Mouse (Mus musculus): Measurements from ENCODE around the gene Amy2a5. TPM values are rescaled to one million over a fixed set of nuclear protein-coding genes. Genes with fewer than 3 reads are reported as not detected.
"Not testable (repeated sequence)": the region's sequence is repeated elsewhere in the genome, so short reads cannot be mapped to it uniquely, and the experiment has no call there.

The Amy2a5 gene
- total RNA-seq (2021) = not detected
- long read RNA-seq, experiment 1 = 0 reads
- long read RNA-seq, experiment 2 = 0 reads

DNA sequence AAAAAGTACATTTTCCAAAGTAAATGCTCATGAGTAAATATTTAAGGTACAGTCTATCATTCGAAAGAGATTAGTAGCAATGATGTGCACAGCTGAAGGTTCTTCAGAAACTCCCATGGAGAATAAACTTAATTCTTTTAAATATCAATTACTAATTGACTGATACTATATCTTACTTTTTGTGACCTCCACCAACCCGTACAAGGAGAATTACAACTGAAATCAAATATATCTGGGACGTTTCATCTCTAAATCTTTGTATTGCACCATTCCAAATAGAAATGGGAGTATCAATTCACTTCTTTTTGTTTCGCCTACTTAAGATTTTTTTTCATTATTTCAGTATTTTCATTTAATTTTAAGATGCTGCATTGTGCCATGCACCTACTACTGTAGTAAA, at the start of gene Amy2a5:
TSS of gene Amy2a5 (minus strand) at position 101 of the 400 bp plus-strand sequence.
- intact Hi-C loops (cut with DNase I); DNase-seq (ENCODE audit: low spot score in 2 of 2): not testable (repeated sequence)

DNA sequence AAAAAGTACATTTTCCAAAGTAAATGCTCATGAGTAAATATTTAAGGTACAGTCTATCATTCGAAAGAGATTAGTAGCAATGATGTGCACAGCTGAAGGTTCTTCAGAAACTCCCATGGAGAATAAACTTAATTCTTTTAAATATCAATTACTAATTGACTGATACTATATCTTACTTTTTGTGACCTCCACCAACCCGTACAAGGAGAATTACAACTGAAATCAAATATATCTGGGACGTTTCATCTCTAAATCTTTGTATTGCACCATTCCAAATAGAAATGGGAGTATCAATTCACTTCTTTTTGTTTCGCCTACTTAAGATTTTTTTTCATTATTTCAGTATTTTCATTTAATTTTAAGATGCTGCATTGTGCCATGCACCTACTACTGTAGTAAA, 32.7 kb upstream of the Amy2a5 start, which contains the start of gene Amy2a4:
TSS of gene Amy2a4 (minus strand) at position 101 of the 400 bp plus-strand sequence.
- DNase-seq (ENCODE audit: low spot score in 2 of 2); intact Hi-C loops (cut with DNase I): not testable (repeated sequence)

DNA sequence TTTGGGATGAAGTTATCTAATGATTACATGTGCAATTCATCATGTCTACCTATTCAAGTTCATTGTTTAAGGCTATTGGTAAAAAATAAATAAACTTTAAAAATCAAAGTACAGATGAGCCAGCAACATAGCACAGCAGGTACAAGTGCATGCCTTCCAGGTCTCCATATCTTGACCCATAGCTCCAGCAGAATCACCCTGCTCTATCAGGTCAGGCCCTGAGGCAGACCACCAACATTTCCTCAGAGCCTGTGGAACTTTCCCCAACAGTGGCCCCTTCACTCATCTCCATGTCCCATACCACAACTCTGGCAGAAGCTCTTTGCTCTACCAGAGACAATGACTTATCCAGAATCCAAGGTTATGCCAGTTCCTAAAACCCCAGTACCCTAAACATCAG, 21.6 kb upstream of the Amy2a5 start:
- intact Hi-C loops (cut with DNase I); DNase-seq (ENCODE audit: low spot score in 2 of 2): not testable (repeated sequence)

DNA sequence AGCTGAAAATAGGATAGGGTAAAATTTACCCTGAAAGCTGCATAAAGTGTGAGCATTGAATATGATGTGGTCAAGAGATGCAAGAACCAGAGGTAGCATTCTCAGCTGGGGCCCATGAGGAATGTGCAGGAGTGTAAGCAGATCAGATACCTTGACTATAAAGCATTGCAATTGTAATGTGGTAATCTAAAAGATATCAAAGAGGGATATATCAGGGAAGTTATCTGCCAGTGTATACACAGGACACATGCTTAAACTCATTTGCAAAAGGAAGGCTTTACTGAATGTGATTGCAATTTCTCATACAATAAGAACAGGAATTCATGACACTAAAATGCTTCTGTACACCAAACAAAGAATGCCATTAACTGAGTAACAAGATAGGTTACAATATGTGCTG, 20.9 kb upstream of the Amy2a5 start:
- intact Hi-C loops (cut with DNase I) = not testable (repeated sequence)

DNA sequence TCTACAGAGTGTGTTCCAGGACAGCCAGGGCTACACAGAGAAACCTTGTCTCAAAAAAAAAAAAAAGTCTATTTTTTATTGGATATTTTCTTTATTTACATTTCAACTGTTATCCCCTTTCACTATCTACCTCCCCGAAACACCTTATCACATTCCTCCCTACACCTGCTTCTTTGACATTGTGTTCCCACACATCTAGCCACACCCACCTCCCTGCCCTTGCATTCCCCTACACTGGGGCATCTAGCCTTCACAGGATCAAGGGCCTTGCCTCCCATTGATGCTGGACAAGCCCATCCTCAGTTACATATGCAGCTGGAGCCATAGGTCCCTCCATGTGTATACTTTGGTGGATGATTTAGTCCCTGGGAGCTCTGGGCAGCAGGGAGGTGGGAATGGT, 31.5 kb downstream of the Amy2a5 start:
- intact Hi-C loops (cut with DNase I) = no loop called here
- DNase-seq (ENCODE audit: low spot score in 2 of 2) = no peak

More for the DNA sequence above, 20.9 kb upstream of the Amy2a5 start:
- DNase-seq (ENCODE audit: low spot score in 2 of 2) = not testable (repeated sequence)

Other genes with a start within 250 kb of the Amy2a5 start
- not detected for gene Amy2a4, start 32.6 kb upstream of the Amy2a5 start, total RNA-seq (2021)
- not detected for gene Amy2a3, start 65.2 kb upstream of the Amy2a5 start, total RNA-seq (2021)
- gene Amy2a2, start 97.8 kb upstream of the Amy2a5 start, total RNA-seq (2021) = not detected